Mouse (Mus musculus) heart, postnatal 0 days (tissue): ENCODE measurements around the gene Fmo5.

Experiments
- CTCF ChIP-seq: IDR thresholded peaks from 2 replicates; pipeline ENCODE4 v1.5.1; 2016; ENCODE audit warnings: antibody characterized with exemption, control low read depth, low read depth
- EP300 ChIP-seq: IDR thresholded peaks from 2 replicates; pipeline ENCODE4 v1.6.1; 2016; ENCODE audit warnings: antibody characterized with exemption, low read depth

GRCm38 (mm10) chr3:97587656-97588055, 40.9 kb upstream of the Fmo5 start:
- no peak for TF ChIP-seq EP300
- no peak for TF ChIP-seq CTCF
